Mouse (Mus musculus) layer of hippocampus, adult 18-20 months (tissue): ENCODE measurements around the gene Mrpl42. TPM values are rescaled to one million over a fixed set of nuclear protein-coding genes. Genes with fewer than 3 reads are reported as not detected.
"Not testable (repeated sequence)": the region's sequence is repeated elsewhere in the genome, so short reads cannot be mapped to it uniquely, and the experiment has no call there.

Experiments used
- DNase-seq, 2 experiments: peaks; one replicate each; pipeline ENCODE4 v3.0.0; 2022; ENCODE audit warnings: low spot score in 2 of 2
- long read RNA-seq: library from polyadenylated mRNA; stranded (forward); transcript quantifications from one replicate; pipeline ENCODE4 v2.0.0, GENCODE M21; 2021
- total RNA-seq, 2 experiments: library from RNA; stranded (reverse); gene quantifications; 2 replicates each; pipeline ENCODE4 v1.2.3; 2021

The Mrpl42 gene
- 10 to 100 TPM; 74.3 to 74.4 TPM for total RNA-seq
- long read RNA-seq, transcript Mrpl42-203 (6 exons, 661 nt): major isoform, 46 of 62 reads
- long read RNA-seq, partial matches to known transcripts: 2 of 62 reads
- long read RNA-seq, other reads (novel, unspliced or antisense): 12 of 62 reads

GRCm38 (mm10) chr10:95501463-95502081 lies at the start of gene Mrpl42:
Mrpl42 (minus strand) TSS chr10:95501940.
- DNase-seq: peak; percentile 81 to 92

- DNase-seq: peak in 1 of 2 experiments; percentile 36
Measured at GRCm38 (mm10) chr10:95550506-95550905, 48.8 kb upstream of the Mrpl42 start.

- DNase-seq: not testable (repeated sequence)
Measured at GRCm38 (mm10) chr10:95549080-95549479, 47.3 kb upstream of the Mrpl42 start.

- DNase-seq: no peak
Measured at GRCm38 (mm10) chr10:95548154-95548826, 46.5 kb upstream of the Mrpl42 start.

GRCm38 (mm10) chr10:95546178-95546577 lies 44.4 kb upstream of the Mrpl42 start:
- DNase-seq: no peak

GRCm38 (mm10) chr10:95545051-95545450 lies 43.3 kb upstream of the Mrpl42 start:
- peak in 1 of 2 experiments; percentile 42 for DNase-seq

GRCm38 (mm10) chr10:95544651-95545050 lies 42.9 kb upstream of the Mrpl42 start:
- DNase-seq: peak in 1 of 2 experiments; percentile 27

GRCm38 (mm10) chr10:95544004-95544403 lies 42.3 kb upstream of the Mrpl42 start:
- no peak for DNase-seq

GRCm38 (mm10) chr10:95543377-95543776 lies 41.6 kb upstream of the Mrpl42 start:
- no peak for DNase-seq

- DNase-seq: peak in 1 of 2 experiments; percentile 66
Measured at GRCm38 (mm10) chr10:95542916-95543315, 41.2 kb upstream of the Mrpl42 start.

GRCm38 (mm10) chr10:95539841-95540240 lies 38.1 kb upstream of the Mrpl42 start:
- DNase-seq: no peak

- DNase-seq: no peak
Measured at GRCm38 (mm10) chr10:95539260-95539659, 37.5 kb upstream of the Mrpl42 start.

GRCm38 (mm10) chr10:95536222-95536541 lies 34.4 kb upstream of the Mrpl42 start:
- DNase-seq: no peak

- no peak for DNase-seq
Measured at GRCm38 (mm10) chr10:95535399-95536221, 33.9 kb upstream of the Mrpl42 start.

GRCm38 (mm10) chr10:95533382-95533781 lies 31.6 kb upstream of the Mrpl42 start:
- no peak for DNase-seq

- no peak for DNase-seq
Measured at GRCm38 (mm10) chr10:95532916-95533315, 31.2 kb upstream of the Mrpl42 start.

- no peak for DNase-seq
Measured at GRCm38 (mm10) chr10:95530551-95531121, 28.9 kb upstream of the Mrpl42 start.

- no peak for DNase-seq
Measured at GRCm38 (mm10) chr10:95526495-95527122, 24.9 kb upstream of the Mrpl42 start.

GRCm38 (mm10) chr10:95525871-95526270 lies 24.1 kb upstream of the Mrpl42 start:
- DNase-seq: no peak

GRCm38 (mm10) chr10:95525037-95525675 lies 23.4 kb upstream of the Mrpl42 start:
- no peak for DNase-seq
